In the genomic region with DNA sequence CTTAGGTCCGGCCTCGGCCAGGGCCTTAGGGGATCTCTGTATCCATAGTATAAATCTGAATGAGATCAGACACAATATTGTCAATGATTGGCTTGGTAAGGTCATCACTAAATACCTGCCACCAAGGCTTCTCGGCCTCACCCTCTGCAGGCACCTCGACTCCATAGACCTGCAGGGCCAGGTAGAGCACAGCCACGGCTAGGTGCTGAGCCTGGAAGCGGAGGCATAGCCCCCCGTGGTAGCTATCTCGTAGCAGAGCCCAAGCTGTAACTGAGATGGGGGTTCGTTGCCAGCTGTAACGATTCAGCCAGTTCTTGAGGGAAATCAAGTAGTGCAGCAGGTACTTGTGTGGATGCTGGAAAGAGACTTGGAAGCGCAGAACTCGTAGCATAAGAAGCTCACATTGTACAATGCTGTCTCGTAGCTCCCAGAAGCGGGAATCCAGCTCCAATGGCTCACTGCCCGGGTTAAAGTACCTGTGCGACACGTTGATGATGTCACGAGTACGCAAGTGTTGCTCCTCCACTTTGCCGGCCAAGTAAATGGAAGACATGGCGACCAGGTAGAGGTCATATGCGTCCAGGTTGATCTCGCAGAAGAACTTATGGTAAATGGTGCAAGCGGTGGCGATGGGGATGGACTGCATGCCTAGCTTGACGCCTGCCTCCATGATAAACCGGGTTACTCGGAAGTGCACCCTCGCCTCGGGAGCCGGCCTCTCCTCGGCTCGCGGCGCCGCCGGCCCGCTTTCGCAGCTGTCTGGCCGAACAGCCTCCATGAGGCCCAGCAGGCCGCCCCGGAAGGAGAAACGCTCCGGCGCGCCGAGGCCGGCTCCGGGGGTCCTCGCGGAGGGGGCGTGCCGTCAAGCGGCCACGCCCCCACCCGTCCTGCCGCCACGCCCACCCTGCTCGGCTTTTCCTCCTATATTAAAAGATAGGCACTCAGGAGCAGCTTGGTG, we compare ENCODE assay signal across 8 mouse cellular contexts. TPM values are rescaled to one million over a fixed set of nuclear protein-coding genes. Genes with fewer than 3 reads are reported as not detected.
A peak's percentile ranks its signal among the peaks of the same experiment; 100 is the strongest.
DNase-seq lines count a peak whose midpoint lies in the region; ATAC-seq lines count a peak whose summit lies in the region.

A gene (minus strand): TSS at position 845 of the 958 bp plus-strand sequence.

- H3K4me3 ChIP-seq in intestine, embryonic 14.5 days (ENCODE audit: low read depth, low read length), result peak within 1 kb of the TSS; percentile 71
- H3K4me3 ChIP-seq in limb, embryonic 10.5 days, result peak within 1 kb of the TSS; percentile 74
- peak within 1 kb of the TSS; percentile 52 for H3K4me3 ChIP-seq in midbrain, embryonic 12.5 days

- H3K9ac ChIP-seq in intestine, embryonic 14.5 days (ENCODE audit: low read length), result peak within 1 kb of the TSS; percentile 71
- peak within 1 kb of the TSS; percentile 65 for H3K9ac ChIP-seq in midbrain, embryonic 12.5 days (replicated peaks)

- peak within 1 kb of the TSS; percentile 75 for H3K27ac ChIP-seq in intestine, embryonic 14.5 days (ENCODE audit: low read depth)
- peak within 1 kb of the TSS; percentile 89 for H3K27ac ChIP-seq in limb, embryonic 10.5 days
- peak within 1 kb of the TSS; percentile 54 for H3K27ac ChIP-seq in midbrain, embryonic 12.5 days (replicated peaks)

- peaks cover 13% of the 10 kb centered on the region; the same call in 1 of the 2 replicates for H3K36me3 ChIP-seq in intestine, embryonic 14.5 days (ENCODE audit: control insufficient read depth, insufficient read depth, low read length)
- H3K36me3 ChIP-seq in limb, embryonic 10.5 days, result peaks cover 15% of the 10 kb centered on the region
- no peaks in the 10 kb centered on the region; the same call in 1 of the 2 replicates for H3K36me3 ChIP-seq in midbrain, embryonic 12.5 days

- intact Hi-C loops in gastrocnemius, postnatal 36 days (cut with DNase I), result no loop called here

- H3K9me3 ChIP-seq in intestine, embryonic 14.5 days (ENCODE audit: control insufficient read depth, low read length), result no peaks in the 10 kb centered on the region
- H3K9me3 ChIP-seq in limb, embryonic 10.5 days (replicated peaks), result no peaks in the 10 kb centered on the region
- H3K9me3 ChIP-seq in midbrain, embryonic 12.5 days, result no peaks in the 10 kb centered on the region

- H3K4me1 ChIP-seq in intestine, embryonic 14.5 days (replicated peaks; ENCODE audit: control insufficient read depth, insufficient read depth, low read length), result 0 out of 2 replicates have a peak, but pooled peaks cover 9% of the 10 kb centered on the region
- H3K4me1 ChIP-seq in limb, embryonic 10.5 days, result peaks cover 21% of the 10 kb centered on the region
- H3K4me1 ChIP-seq in midbrain, embryonic 12.5 days, result peaks cover 6% of the 10 kb centered on the region

- peak; percentile 68 for DNase-seq in layer of hippocampus, adult 11-12 months (ENCODE audit: low spot score)
- no peak for DNase-seq in layer of hippocampus, adult 9-10 months (ENCODE audit: low spot score)
- peak; percentile 59 for DNase-seq in embryo, embryonic 11.5 days (ENCODE audit: low read depth, low spot score)
- DNase-seq in gastrocnemius, postnatal 36 days, result peak; percentile 58 to 62
- DNase-seq in intestine, embryonic 14.5 days (ENCODE audit: low spot score), result peak; percentile 90
- DNase-seq in limb, embryonic 10.5 days (ENCODE audit: low spot score), result peak; percentile 90
- peak; percentile 36 for DNase-seq in skeletal muscle tissue, adult 2 months (ENCODE audit: low read depth, low spot score)

- no peaks in the 10 kb centered on the region for H3K27me3 ChIP-seq in intestine, embryonic 14.5 days (replicated peaks; ENCODE audit: control insufficient read depth, insufficient read depth, low read length)
- no peaks in the 10 kb centered on the region for H3K27me3 ChIP-seq in limb, embryonic 10.5 days (ENCODE audit: low read depth, poor library complexity, severe bottlenecking)
- no peaks in the 10 kb centered on the region for H3K27me3 ChIP-seq in midbrain, embryonic 12.5 days

- WGBS in intestine, embryonic 14.5 days, result 9% methylated on average over 59 of the region's 59 CpGs
- 10% methylated on average over 59 of the region's 59 CpGs for WGBS in limb, embryonic 10.5 days
- 12% methylated on average over 57 of the region's 59 CpGs for WGBS in midbrain, embryonic 12.5 days

- H3K4me2 ChIP-seq in intestine, embryonic 14.5 days (ENCODE audit: low read length), result peak within 1 kb of the TSS; percentile 84
- peak within 1 kb of the TSS; percentile 73 for H3K4me2 ChIP-seq in midbrain, embryonic 12.5 days (replicated peaks)

- peak; percentile 93 for ATAC-seq in intestine, embryonic 14.5 days (replicated peaks; ENCODE audit: low FRiP score, low TSS enrichment, low read depth)
- peak; percentile 88 for ATAC-seq in midbrain, embryonic 12.5 days (ENCODE audit: low FRiP score, low read depth)

RNA-seq across cellular contexts. Expression of the gene that starts here (rescaled TPM):
- 10 to 100 TPM; 10.3 to 10.4 TPM for total RNA-seq in gastrocnemius, postnatal 36 days (2021)
- 48.2 and 50.2 TPM in 2 replicates for polyA plus RNA-seq in intestine, embryonic 14.5 days (2014; fragmentation: Nextera tagmentation; extraction: Ambion mirVana)
- 36.4 and 37.2 TPM in 2 replicates for polyA plus RNA-seq in limb, embryonic 10.5 days (2016; fragmentation: Nextera tagmentation; extraction: Ambion mirVana)
- polyA plus RNA-seq in midbrain, embryonic 12.5 days (2016; fragmentation: Nextera tagmentation; extraction: Ambion mirVana), result 31.0 and 35.6 TPM in 2 replicates
